Mouse (Mus musculus) thymus, postnatal 14 days (tissue): ENCODE results near the gene Mrpl48.

Source experiments
- DNase-seq: peaks from one replicate; pipeline ENCODE4 v3.0.0; 2021

Mrpl48 gene

GRCm38 (mm10) chr7:100533503-100533902, 74.6 kb downstream of the Mrpl48 start:
- no peak for DNase-seq

GRCm38 (mm10) chr7:100530766-100531165, 77.3 kb downstream of the Mrpl48 start:
- no peak for DNase-seq

- no peak for DNase-seq
Observed at GRCm38 (mm10) chr7:100524669-100525068, 83.4 kb downstream of the Mrpl48 start.

GRCm38 (mm10) chr7:100522222-100522621, 85.9 kb downstream of the Mrpl48 start:
- no peak for DNase-seq

- peak; percentile 81 for DNase-seq
Observed at GRCm38 (mm10) chr7:100520663-100521285, 87.3 kb downstream of the Mrpl48 start.

- DNase-seq, result no peak
Observed at GRCm38 (mm10) chr7:100520204-100520603, 87.9 kb downstream of the Mrpl48 start.

- DNase-seq, result no peak
Observed at GRCm38 (mm10) chr7:100514573-100514972, 93.5 kb downstream of the Mrpl48 start, which contains the start of gene Dnajb13. Gene Dnajb13, minus strand, starts transcription at chr7:100514960.

GRCm38 (mm10) chr7:100511602-100512001, 96.5 kb downstream of the Mrpl48 start:
- no peak for DNase-seq

GRCm38 (mm10) chr7:100508670-100509069, 99.4 kb downstream of the Mrpl48 start:
- DNase-seq, result no peak

- no peak for DNase-seq
Observed at GRCm38 (mm10) chr7:100506494-100506893, 101.6 kb downstream of the Mrpl48 start.

- no peak for DNase-seq
Observed at GRCm38 (mm10) chr7:100504740-100505487, 103.2 kb downstream of the Mrpl48 start.

GRCm38 (mm10) chr7:100503076-100503475, 105.0 kb downstream of the Mrpl48 start:
- DNase-seq, result peak; percentile 58

GRCm38 (mm10) chr7:100502374-100502922, 105.7 kb downstream of the Mrpl48 start:
- DNase-seq, result no peak

- DNase-seq, result no peak
Observed at GRCm38 (mm10) chr7:100501844-100502373, 106.2 kb downstream of the Mrpl48 start.

- DNase-seq, result peak; percentile 42
Observed at GRCm38 (mm10) chr7:100501027-100501843, 106.9 kb downstream of the Mrpl48 start.

- DNase-seq, result no peak
Observed at GRCm38 (mm10) chr7:100500276-100500977, 107.7 kb downstream of the Mrpl48 start.

- DNase-seq, result no peak
Observed at GRCm38 (mm10) chr7:100499465-100499864, 108.6 kb downstream of the Mrpl48 start.

- no peak for DNase-seq
Observed at GRCm38 (mm10) chr7:100497982-100498381, 110.1 kb downstream of the Mrpl48 start.

GRCm38 (mm10) chr7:100497402-100497801, 110.7 kb downstream of the Mrpl48 start:
- no peak for DNase-seq

- DNase-seq, result no peak
Observed at GRCm38 (mm10) chr7:100496791-100497190, 111.3 kb downstream of the Mrpl48 start.

- DNase-seq, result no peak
Observed at GRCm38 (mm10) chr7:100496371-100496770, 111.7 kb downstream of the Mrpl48 start.
